Mouse (Mus musculus): Measurements from ENCODE around the gene Hexb.

- TF ChIP-seq CTCF (conservative IDR thresholded peaks at IDR 0.05; ENCODE audit: low read length) (no peak), POU5F1 (IDR thresholded peaks at IDR 0.05; ENCODE audit: borderline replicate concordance, low read length) (no peak), NANOG (IDR thresholded peaks at IDR 0.05; ENCODE audit: borderline replicate concordance, low read length) (no peak)
Measured at GRCm38 (mm10) chr13:97246217-97246616, 48.1 kb upstream of the Hexb start.

All from E14TG2a.4 (cell line).